Mouse (Mus musculus): ENCODE data around the gene Gm49393. TPM values are rescaled to one million over a fixed set of nuclear protein-coding genes. Genes with fewer than 3 reads are reported as not detected.
"Not testable (repeated sequence)": the region's sequence is repeated elsewhere in the genome, so short reads cannot be mapped to it uniquely, and the experiment has no call there.

Gene Gm49393
- not detected for total RNA-seq (2021)

- DNase-seq; intact Hi-C loops (cut with DNase I): not testable (repeated sequence)
These were observed at the start of gene Gm49393 for GRCm38 (mm10) chr13:60935490-60935889. Gene Gm49393 (minus strand): TSS chr13:60935590.

GRCm38 (mm10) chr13:60972319-60972718 is 36.9 kb upstream of the Gm49393 start:
- not testable (repeated sequence) for DNase-seq

GRCm38 (mm10) chr13:60963985-60964384 is 28.6 kb upstream of the Gm49393 start:
- peak in 1 of 2 experiments; percentile 18 for DNase-seq
- intact Hi-C loops (cut with DNase I): loop anchor here (10.0 kb wide), 1 partner anchor 209 kb away; no protein-coding TSS in a partner anchor

More at GRCm38 (mm10) chr13:60972319-60972718, 36.9 kb upstream of the Gm49393 start:
- intact Hi-C loops (cut with DNase I): not testable (repeated sequence)

- intact Hi-C loops (cut with DNase I): loop anchor here (10.0 kb wide), 1 partner anchor 207 kb away; no protein-coding TSS in a partner anchor
- peak in 1 of 2 experiments; percentile 12 for DNase-seq
These were observed 26.3 kb upstream of the Gm49393 start for GRCm38 (mm10) chr13:60961706-60962105.

GRCm38 (mm10) chr13:60941884-60942283 is 6.5 kb upstream of the Gm49393 start, which contains the start of gene Tpbpa:
Gene Tpbpa (minus strand): TSS chr13:60941984.
- intact Hi-C loops (cut with DNase I): not testable (repeated sequence)

GRCm38 (mm10) chr13:60936500-60936901 is 1.1 kb upstream of the Gm49393 start, which contains the start of the genes Gm49391 and Ctla2a:
Gene Gm49391 (minus strand): TSS chr13:60936571.
Gene Ctla2a (minus strand): TSS chr13:60936625.
- DNase-seq: peak; percentile 33 to 48
- intact Hi-C loops (cut with DNase I): loop anchor here (1.0 to 2.0 kb wide), 2 partner anchors 40 to 88 kb away; partner anchors contain the start of genes Ctla2b and Gm49392

More at GRCm38 (mm10) chr13:60941884-60942283, 6.5 kb upstream of the Gm49393 start, which contains the start of gene Tpbpa:
- DNase-seq: not testable (repeated sequence)

- intact Hi-C loops (cut with DNase I); DNase-seq: not testable (repeated sequence)
These were observed 30.6 kb downstream of the Gm49393 start, which contains the start of gene Tpbpb for GRCm38 (mm10) chr13:60904780-60905179. Gene Tpbpb (minus strand): TSS chr13:60904880.

- intact Hi-C loops (cut with DNase I): loop anchor here (2.0 to 5.0 kb wide), 2 partner anchors 39 to 50 kb away; partner anchors contain the start of genes Ctla2a and Gm49391
These were observed 38.1 kb downstream of the Gm49393 start, which contains the start of gene Ctla2b for GRCm38 (mm10) chr13:60897328-60897727. Gene Ctla2b (minus strand): TSS chr13:60897447.

GRCm38 (mm10) chr13:60896794-60897193 is 38.6 kb downstream of the Gm49393 start, which contains the start of gene Gm49392:
Gene Gm49392 (minus strand): TSS chr13:60896894.
- intact Hi-C loops (cut with DNase I): loop anchor here (2.0 to 5.0 kb wide), 2 partner anchors 40 to 49 kb away; partner anchors contain the start of genes Ctla2a and Gm49391
- not testable (repeated sequence) for DNase-seq

More at GRCm38 (mm10) chr13:60897328-60897727, 38.1 kb downstream of the Gm49393 start, which contains the start of gene Ctla2b:
- peak; percentile 58 to 64 for DNase-seq

GRCm38 (mm10) chr13:60895406-60896160 is 39.8 kb downstream of the Gm49393 start:
- no peak for DNase-seq
- intact Hi-C loops (cut with DNase I): loop anchor here (2.0 to 5.0 kb wide), 2 partner anchors 41 to 48 kb away; partner anchors contain the start of genes Ctla2a and Gm49391

GRCm38 (mm10) chr13:60892301-60892700 is 43.1 kb downstream of the Gm49393 start:
- DNase-seq: no peak
- intact Hi-C loops (cut with DNase I): no loop called here

GRCm38 (mm10) chr13:60864281-60864680 is 71.1 kb downstream of the Gm49393 start, which contains the start of gene 4930486L24Rik:
Gene 4930486L24Rik (minus strand): TSS chr13:60864475.
- DNase-seq: no peak
- intact Hi-C loops (cut with DNase I): no loop called here

- intact Hi-C loops (cut with DNase I): loop anchor here (1.0 to 5.0 kb wide), 2 partner anchors 49 to 88 kb away; partner anchors contain the start of genes Ctla2a, Ctla2b, Gm49391 and Gm49392
These were observed 86.9 kb downstream of the Gm49393 start for GRCm38 (mm10) chr13:60848241-60849120.

GRCm38 (mm10) chr13:60843153-60843552 is 92.2 kb downstream of the Gm49393 start:
- no peak for DNase-seq
- intact Hi-C loops (cut with DNase I): no loop called here

More at GRCm38 (mm10) chr13:60848241-60849120, 86.9 kb downstream of the Gm49393 start:
- no peak for DNase-seq

GRCm38 (mm10) chr13:60842703-60843102 is 92.7 kb downstream of the Gm49393 start:
- intact Hi-C loops (cut with DNase I): no loop called here
- no peak for DNase-seq

GRCm38 (mm10) chr13:60839353-60839902 is 96.0 kb downstream of the Gm49393 start:
- intact Hi-C loops (cut with DNase I): no loop called here
- no peak for DNase-seq

- DNase-seq: peak; percentile 30 to 41
- intact Hi-C loops (cut with DNase I): no loop called here
These were observed 109.3 kb downstream of the Gm49393 start for GRCm38 (mm10) chr13:60826052-60826451.

- intact Hi-C loops (cut with DNase I): no loop called here
- DNase-seq: no peak
These were observed 114.8 kb downstream of the Gm49393 start for GRCm38 (mm10) chr13:60820486-60821175.

All from heart, postnatal 36 days (tissue).